Comparison of ENCODE assay signal across 28 mouse cellular contexts in the genomic region with DNA sequence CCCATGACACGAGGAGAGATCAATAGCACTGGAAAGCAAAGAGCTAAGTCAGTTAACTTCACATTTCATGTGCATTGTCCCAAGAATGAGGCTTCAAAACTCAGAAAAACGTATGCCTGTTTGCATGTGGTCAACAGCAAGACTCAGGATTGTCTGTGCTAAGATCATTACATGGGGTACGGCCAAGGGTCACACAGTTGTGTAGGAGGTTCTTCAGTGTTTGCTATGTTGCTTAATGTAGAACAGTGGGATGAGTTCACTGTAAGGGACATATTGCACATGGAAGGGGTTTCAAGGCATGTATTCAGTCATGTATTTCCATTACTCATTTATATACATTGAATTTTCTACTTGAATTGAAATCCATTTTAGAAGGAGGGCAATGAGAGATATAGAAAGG.
"Had no signal": no experiment of that assay in that cellular context is flagged by ENCODE, and none has a peak within 500 bp of the region (broad histone marks: within the 10 kb centered on the region; RNA-seq: fewer than 3 reads in every experiment).

No protein-coding gene starts in this region.

- H3K9me3 ChIP-seq: embryonic facial prominence, embryonic 10.5 days; embryonic facial prominence, embryonic 12.5 days; embryonic facial prominence, embryonic 13.5 days; embryonic facial prominence, embryonic 15.5 days; forebrain, embryonic 10.5 days; forebrain, embryonic 12.5 days; forebrain, embryonic 13.5 days; forebrain, embryonic 15.5 days had no signal

- DNase-seq: cerebellum, adult 18-20 months; cerebellum, adult 2 months; cerebellum, adult 8-10 months; cerebellum, adult 9-10 months; cerebellum, adult 9-11 months; cerebellum, postnatal 10 days; cerebellum, postnatal 14 days; cerebellum, postnatal 25 days; cerebellum, postnatal 36 days; embryo, embryonic 11 days; forebrain, postnatal 0 days; gastrocnemius, adult 2 months; gastrocnemius, postnatal 10 days; gastrocnemius, postnatal 14 days; gastrocnemius, postnatal 25 days; gastrocnemius, postnatal 36 days; heart, adult 11 months had no signal

- H3K4me3 ChIP-seq: embryonic facial prominence, embryonic 10.5 days; embryonic facial prominence, embryonic 12.5 days; embryonic facial prominence, embryonic 13.5 days; embryonic facial prominence, embryonic 15.5 days; erythroblast, embryonic 14.5 days; forebrain, embryonic 10.5 days; forebrain, embryonic 12.5 days; forebrain, embryonic 13.5 days; forebrain, embryonic 15.5 days; gastrocnemius, adult 2 months had no signal

- H3K9ac ChIP-seq: embryonic facial prominence, embryonic 12.5 days; embryonic facial prominence, embryonic 13.5 days; embryonic facial prominence, embryonic 15.5 days; forebrain, embryonic 12.5 days; forebrain, embryonic 13.5 days; forebrain, embryonic 15.5 days; forebrain, postnatal 0 days had no signal

- ATAC-seq: forebrain, embryonic 13.5 days; forebrain, embryonic 14.5 days; forebrain, embryonic 15.5 days; forebrain, embryonic 16.5 days; forebrain, postnatal 0 days had no signal

- H3K36me3 ChIP-seq: embryonic facial prominence, embryonic 10.5 days; embryonic facial prominence, embryonic 12.5 days; embryonic facial prominence, embryonic 13.5 days; embryonic facial prominence, embryonic 15.5 days; forebrain, embryonic 10.5 days; forebrain, embryonic 12.5 days; forebrain, embryonic 15.5 days had no signal

- H3K27me3 ChIP-seq: embryonic facial prominence, embryonic 12.5 days; embryonic facial prominence, embryonic 15.5 days; forebrain, embryonic 12.5 days; forebrain, embryonic 13.5 days; forebrain, embryonic 15.5 days had no signal

- H3K4me2 ChIP-seq: embryonic facial prominence, embryonic 12.5 days; embryonic facial prominence, embryonic 13.5 days; embryonic facial prominence, embryonic 15.5 days; forebrain, embryonic 12.5 days; forebrain, embryonic 13.5 days; forebrain, embryonic 15.5 days had no signal

- H3K27ac ChIP-seq: embryonic facial prominence, embryonic 10.5 days; embryonic facial prominence, embryonic 12.5 days; embryonic facial prominence, embryonic 13.5 days; embryonic facial prominence, embryonic 15.5 days; forebrain, embryonic 10.5 days; forebrain, embryonic 12.5 days; forebrain, embryonic 13.5 days; forebrain, embryonic 15.5 days; gastrocnemius, adult 2 months had no signal
